Mouse (Mus musculus) erythroid progenitor cell, adult 5-6 weeks (primary cell): ENCODE measurements at regions not wholly inside any gene's neighbourhood (a gene's known extent, or its start where the extent isn't known, plus 50 kb on each side); places are given as distances from the start of the nearest gene placed in this dataset.

Source experiments
- ATAC-seq: replicated peaks from 2 replicates; pipeline ENCODE4 v1.8.0; 2016; ENCODE audit warnings: moderate number of reproducible peaks, mild to moderate bottlenecking, moderate TSS enrichment, inconsistent platforms; ENCODE audit not compliant: poor library complexity, low FRiP score, severe bottlenecking

DNA sequence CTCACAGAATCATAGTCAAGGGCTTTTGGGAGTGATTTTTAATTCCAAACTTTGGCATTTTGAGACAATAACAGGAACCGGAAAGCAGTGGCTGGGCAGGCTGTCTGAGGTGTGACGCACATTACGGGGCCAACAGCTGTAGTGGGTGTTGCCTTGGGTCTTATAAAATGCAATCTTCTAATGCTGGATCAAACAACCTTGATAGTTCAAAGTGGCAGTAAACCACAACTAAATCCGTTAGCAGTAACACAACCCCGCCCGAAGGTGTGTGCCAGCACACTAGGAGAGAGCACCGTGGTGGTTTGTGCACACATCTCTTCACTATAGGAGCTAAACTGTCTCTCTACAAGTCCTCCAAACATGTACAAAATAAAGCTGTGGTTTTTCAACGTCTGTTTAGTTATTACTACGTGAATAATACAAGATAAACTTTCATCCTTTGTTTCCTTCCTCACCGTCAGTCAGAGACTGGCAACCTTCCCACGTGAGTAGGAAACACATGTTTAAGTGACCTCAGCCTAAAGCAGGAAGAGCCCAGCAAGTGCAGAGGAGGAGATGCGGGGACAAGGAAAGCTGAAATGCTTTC, 72.0 kb upstream of the Dph5 start:
- no peak for ATAC-seq

DNA sequence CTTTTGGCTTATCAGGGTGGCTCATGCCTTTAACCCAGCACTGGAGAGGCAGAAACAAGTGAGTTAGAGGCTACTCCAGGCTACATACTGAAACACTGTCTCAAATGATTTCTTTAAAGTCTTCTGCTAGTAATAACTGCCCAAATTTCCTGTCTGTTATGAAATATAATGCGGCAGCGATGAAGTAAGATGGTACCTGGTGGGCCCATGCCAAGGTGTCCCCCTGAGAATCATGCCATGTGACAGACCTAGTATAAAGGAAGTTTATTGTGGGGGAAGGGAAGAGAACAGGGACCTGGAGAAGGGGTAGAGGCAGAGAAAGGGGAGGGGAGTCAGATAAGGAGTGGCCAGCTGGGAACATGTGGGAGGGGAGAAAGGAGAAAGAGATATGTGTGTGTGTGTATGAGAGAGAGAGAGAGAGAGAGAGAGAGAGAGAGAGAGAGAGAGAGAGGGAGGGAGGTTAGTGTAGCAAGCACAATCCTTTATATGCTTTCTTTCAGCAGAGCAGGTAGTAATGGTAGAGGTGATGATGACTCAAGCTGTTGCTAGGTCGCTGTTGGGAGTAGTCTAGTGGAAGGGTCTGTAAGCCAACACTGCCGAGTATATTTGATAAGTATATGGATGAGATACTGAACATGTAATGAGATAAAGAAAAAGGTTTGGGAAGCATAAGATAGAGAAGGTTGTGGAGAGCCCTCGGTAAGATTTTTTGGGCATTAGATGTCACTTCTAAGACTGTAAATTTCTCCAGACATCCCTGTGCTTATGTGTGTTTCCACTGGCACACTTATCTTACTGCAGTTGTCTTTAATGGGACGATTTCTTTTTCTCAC, 71.1 kb upstream of the Dph5 start:
- ATAC-seq = no peak

- no peak for ATAC-seq
Observed at GRCm38 (mm10) chr3:115817771-115818170, 69.9 kb upstream of the Dph5 start.

- ATAC-seq = no peak
Observed at GRCm38 (mm10) chr3:115818734-115819133, 68.9 kb upstream of the Dph5 start.

- ATAC-seq = no peak
Observed at GRCm38 (mm10) chr3:115819401-115820138, 68.1 kb upstream of the Dph5 start.

GRCm38 (mm10) chr3:115820139-115820481, 67.5 kb upstream of the Dph5 start:
- ATAC-seq = no peak

DNA sequence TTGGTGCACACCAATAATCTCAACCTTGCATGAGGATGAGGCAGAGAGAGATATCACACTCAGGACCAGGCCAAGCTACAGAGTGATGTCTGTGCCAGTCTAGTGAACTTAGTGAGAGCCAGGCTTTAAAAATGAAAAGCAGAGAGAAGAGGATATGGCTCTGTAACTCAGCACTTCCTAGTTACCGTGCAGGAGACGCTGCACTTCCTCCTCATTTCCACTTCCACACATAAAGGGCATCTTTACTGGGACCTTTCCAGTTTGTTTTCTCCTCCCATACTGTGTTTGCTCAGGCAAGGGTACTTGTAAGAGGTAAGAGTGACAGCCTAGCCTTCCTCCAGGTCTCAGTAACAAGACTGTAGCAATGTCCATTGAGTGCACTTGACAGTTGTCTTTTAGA, 66.0 kb upstream of the Dph5 start:
- ATAC-seq = no peak

- ATAC-seq = no peak
Observed at GRCm38 (mm10) chr3:115822491-115822890, 65.1 kb upstream of the Dph5 start.

GRCm38 (mm10) chr3:115823741-115824140, 63.9 kb upstream of the Dph5 start:
- no peak for ATAC-seq

DNA sequence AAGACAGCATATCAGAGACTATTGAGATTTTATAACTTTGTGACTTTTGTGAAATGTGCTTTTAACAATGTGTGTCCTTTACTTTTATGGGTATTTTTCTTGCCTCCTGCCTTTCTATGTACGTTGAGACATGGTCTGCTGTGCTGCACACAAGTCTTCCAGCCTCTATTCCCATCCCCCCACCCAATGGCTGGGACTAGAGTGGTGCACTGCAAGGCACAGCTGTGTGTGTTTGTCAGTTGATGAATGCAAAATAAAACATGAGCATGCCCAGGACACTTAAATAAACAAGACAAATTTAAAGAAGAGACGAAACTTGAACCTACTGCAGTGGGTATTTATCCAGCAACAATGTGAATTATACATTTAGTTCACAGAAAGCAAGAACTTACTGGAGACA, 62.8 kb upstream of the Dph5 start:
- ATAC-seq = no peak

DNA sequence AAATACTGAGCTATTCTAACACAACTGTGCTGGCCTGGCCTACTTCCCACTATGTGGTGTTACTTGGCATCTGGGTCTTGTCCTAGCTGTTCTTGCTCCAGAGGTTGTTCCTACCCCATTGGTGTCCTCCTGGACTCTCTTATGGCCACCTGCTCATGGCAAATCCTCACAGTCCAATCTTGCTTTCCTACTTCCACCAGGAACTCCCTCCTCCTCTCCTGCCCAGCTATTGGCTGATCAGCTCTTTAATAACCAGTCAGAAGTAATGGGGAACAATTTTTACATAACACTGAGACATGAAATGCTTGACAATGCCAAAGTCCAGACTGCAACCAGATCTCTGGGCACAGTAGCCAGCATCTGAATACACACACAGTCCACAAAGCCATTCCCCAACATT, 52.3 kb upstream of the Dph5 start:
- ATAC-seq = no peak

DNA sequence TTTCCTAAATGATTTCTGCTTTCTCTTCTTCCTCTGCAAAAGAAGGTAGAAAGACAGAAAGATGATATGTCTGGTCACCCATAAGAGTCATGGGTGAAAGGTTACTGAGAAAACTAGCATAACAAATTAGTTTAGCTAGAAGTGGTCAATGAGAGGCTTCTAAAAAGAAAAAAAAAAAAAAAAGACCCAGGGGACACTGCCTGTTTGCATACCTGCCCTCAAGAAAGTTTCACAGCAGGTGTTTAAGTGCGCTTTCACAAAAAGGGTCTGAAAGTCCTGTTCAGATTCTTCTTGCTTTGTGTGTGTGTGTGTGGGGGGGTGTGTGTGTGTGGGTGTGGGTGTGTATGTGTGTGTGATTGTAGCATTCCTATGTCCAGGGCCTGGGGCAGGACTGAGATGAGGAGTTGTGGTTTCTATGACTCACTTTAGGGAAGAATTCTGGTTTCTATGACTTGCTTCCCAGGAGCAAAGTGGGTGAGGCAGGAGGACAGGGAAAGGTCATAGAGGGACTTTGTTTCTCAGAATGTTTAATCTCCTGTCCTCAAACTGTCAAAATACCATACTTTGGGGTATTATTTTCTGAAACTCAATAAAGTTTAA, 49.9 kb upstream of the Dph5 start:
- ATAC-seq = no peak
